Mouse (Mus musculus) spleen, embryonic (tissue): ENCODE data around the gene Cadps2.

ENCODE experiments used
- CTCF ChIA-PET: fragments of 350-600 bp; sonication (Branson Sonifier 250); formaldehyde crosslinking; loops from one replicate; lab custom pipeline; 2022; lab: Charles Lee

The Cadps2 gene

GRCm38 (mm10) chr6:23361842-23362451 is 477.3 kb downstream of the Cadps2 start:
- CTCF ChIA-PET = no interaction called here

- CTCF ChIA-PET = no interaction called here
Measured at GRCm38 (mm10) chr6:23360596-23360995, 478.6 kb downstream of the Cadps2 start.

DNA sequence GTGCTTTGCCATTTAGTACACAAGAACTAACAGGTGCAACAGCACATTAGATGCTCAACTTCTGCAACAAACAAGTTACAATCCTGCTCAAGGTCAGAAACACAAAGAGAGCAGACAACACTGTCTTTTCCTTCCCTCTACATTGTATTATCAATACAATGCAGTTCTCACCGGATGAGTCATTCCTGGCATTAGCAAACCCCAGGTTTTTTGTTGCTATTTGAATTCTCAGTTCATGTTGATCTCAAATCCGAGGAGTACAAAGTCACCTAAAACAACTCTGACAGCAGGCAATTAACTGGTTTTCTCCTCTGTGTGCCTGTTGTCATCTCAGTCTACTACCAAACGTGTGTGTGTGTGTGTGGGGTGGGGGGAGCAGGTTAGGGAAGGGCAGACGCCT is 483.1 kb downstream of the Cadps2 start:
- CTCF ChIA-PET = no interaction called here

DNA sequence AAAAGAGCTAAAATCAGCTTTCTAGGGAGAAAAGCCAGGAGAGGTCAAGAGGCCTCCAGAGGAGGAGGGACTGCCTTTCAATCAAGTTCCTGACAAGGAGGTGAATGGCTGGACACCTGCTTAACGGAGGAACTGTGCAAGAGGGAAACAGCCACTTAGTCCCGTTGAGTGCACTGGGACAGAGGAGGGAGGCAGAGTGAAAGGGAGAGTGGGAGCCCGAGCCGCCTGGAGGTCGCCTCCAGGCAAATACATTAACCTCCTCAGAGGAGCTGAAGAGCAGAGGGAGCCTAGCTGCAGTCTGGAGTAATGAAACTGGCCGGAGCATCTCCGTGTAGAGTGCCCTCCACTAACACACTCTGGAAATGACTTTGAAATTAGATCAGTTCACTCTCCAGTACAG is 485.7 kb downstream of the Cadps2 start:
- CTCF ChIA-PET = no interaction called here

GRCm38 (mm10) chr6:23337411-23338063 is 501.7 kb downstream of the Cadps2 start:
- CTCF ChIA-PET = no interaction called here

- CTCF ChIA-PET = no interaction called here
Measured at GRCm38 (mm10) chr6:23314945-23315344, 524.3 kb downstream of the Cadps2 start.

- CTCF ChIA-PET = no interaction called here
Measured at GRCm38 (mm10) chr6:23314291-23314690, 524.9 kb downstream of the Cadps2 start.

GRCm38 (mm10) chr6:23306046-23306445 is 533.2 kb downstream of the Cadps2 start:
- CTCF ChIA-PET = no interaction called here

DNA sequence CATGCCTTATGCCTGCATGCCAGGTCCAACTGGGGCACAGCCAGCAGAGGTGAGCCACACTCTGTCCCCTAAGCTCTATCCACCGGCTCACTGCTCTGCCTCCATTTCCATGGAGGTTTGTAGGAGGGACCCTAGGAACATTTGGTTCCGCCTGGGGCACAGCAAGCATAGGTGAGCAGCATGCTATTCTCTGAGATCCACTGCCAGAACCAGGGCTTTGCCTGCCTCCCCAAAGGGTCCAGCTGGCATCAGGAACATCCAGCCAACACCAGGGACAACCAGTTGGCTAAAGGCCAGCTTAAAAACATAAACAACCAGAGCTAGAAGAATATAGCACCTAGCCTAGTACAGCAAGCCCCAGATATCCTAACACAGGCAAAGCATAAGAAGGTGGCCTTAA is 540.6 kb downstream of the Cadps2 start:
- CTCF ChIA-PET = no interaction called here

GRCm38 (mm10) chr6:23294685-23295084 is 544.5 kb downstream of the Cadps2 start:
- CTCF ChIA-PET = no interaction called here

DNA sequence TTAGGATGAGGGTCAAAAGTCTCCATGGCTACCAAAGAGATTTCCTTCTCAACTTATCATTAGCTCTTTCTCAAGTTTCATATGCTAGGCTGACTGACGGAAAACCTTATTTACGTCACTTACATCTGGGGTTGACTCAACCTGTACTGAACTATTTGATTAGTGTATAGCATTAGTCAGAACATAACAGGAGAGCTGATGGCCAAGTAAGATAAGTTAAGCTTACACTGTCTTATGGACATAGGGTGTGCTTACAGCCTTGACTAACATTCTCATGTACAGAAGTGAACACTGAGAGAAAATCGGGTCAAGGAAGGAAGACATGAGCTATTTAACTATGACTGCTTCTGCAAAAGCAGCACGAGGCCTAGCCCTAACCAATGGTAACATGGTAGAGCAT is 550.5 kb downstream of the Cadps2 start:
- CTCF ChIA-PET = no interaction called here

DNA sequence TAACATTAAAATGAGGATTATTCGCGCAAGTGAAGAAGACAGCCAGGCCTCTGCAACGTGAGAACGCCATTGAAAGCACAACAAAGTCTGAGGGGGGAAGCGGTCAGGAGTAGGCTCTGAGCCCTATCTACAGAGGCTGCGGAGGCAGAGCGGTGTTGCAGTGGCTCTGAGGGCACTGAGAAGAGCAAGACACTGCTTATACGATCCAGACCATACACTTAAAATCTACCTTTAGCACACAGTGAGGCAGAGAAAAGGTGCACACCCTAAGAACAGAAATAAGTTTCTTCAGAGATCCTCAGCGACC is 557.8 kb downstream of the Cadps2 start:
- CTCF ChIA-PET = no interaction called here

GRCm38 (mm10) chr6:23280811-23281513 is 558.3 kb downstream of the Cadps2 start:
- CTCF ChIA-PET = no interaction called here

DNA sequence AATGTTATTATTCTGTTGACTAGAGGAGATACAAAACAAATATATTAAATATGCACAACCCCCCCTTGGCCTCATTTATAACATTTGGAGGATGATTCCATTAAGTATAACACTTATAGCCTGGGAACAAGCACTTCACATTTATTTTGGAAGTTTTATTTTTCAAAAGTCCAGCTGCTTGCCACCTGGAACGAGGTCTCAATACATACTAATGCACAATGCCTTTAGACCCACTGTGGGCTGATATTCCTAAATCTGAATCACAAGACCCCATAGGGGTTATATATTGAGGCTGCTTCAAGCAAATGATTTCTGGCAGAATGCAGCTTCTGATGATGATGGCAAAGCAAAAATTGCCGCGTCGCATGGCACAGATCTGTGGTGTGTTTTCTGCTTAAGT is 565.7 kb downstream of the Cadps2 start:
- CTCF ChIA-PET = no interaction called here

GRCm38 (mm10) chr6:23272979-23273378 is 566.2 kb downstream of the Cadps2 start:
- CTCF ChIA-PET = no interaction called here

DNA sequence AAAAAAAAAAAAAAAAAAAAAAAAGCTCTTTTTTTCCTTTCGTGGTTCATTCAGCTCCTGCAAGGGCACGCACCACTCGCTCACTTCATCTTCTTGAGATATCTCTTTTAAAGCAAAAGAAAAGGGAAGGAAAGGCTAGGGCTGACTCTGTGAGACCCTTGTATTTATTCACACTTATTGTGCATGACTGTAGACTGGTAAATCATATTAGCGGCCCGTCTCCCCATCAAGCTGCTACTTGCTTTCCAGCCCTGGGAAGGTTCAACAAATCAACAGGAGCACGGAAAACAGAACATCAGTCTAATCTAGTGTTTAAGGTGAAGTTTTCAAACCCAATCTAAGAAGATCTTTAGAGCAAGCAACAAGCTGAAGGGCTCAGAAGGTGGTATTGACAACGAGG is 566.7 kb downstream of the Cadps2 start:
- CTCF ChIA-PET = no interaction called here

- CTCF ChIA-PET = no interaction called here
Measured at GRCm38 (mm10) chr6:23260738-23261050, 578.5 kb downstream of the Cadps2 start.

DNA sequence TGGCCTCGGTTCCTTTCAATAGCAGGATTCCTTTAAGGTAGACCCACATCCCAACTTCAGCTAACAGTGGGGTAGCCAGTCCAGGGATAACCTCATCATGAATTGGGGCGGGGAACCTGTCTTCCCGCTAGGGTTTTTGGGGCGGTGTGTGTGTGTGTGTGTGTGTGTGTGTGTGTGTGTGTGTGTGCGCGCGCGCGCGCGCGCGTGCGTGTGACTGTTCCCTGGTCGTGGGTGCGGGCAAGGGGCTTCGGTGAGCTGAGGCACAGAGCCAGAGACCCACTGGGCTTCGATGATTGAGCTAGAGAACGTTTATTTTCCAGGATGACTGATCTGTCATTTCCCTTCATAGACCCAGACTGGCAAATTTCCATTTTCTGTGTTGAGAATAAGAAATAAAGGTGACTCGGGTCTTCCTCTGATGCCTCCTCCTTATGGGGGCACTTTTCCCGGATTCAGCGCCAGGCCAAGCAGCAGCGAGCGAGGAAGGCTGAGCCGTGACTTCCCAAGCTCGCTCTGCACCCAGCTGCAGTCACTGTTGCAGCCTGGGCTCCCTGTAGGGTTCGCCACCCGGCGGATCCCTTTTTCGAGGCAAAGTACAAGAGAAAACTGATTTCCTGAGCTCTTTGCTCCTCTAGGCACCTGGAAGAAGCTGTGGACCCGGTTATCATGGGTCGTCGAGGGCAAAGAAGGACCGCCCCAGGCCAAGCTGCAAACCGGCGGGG is 579.0 kb downstream of the Cadps2 start:
- CTCF ChIA-PET = no interaction called here

DNA sequence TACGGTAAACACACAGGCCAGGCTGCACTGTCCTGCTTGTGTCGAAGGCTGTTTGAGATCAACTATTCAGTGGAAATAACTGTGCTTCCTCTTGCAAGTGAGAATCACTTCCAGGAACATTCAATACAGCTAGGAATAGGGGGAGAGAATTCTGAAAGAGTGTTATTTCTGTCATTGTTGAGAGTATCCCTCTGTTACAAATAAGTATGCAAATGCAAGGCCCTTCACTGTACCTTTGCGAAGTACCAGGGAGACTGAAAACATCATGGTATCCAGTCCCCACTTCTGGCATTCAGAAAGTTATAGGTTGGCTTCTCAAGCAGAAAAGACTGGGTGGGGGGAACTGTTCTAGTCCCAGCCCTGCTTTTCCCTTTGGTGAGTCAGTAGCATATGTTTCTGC is 581.2 kb downstream of the Cadps2 start:
- CTCF ChIA-PET = no interaction called here

- CTCF ChIA-PET = no interaction called here
Measured at GRCm38 (mm10) chr6:23255161-23255560, 584.1 kb downstream of the Cadps2 start.

GRCm38 (mm10) chr6:23254644-23255043 is 584.6 kb downstream of the Cadps2 start:
- CTCF ChIA-PET = no interaction called here

GRCm38 (mm10) chr6:23253353-23254311 is 585.6 kb downstream of the Cadps2 start:
- CTCF ChIA-PET = no interaction called here
